In genomic region chr10:59447546-59447945, GRCm38 (mm10) we compare ENCODE assay signal across 17 mouse cellular contexts. TPM values are rescaled to one million over a fixed set of nuclear protein-coding genes. Genes with fewer than 3 reads are reported as not detected.
DNase-seq lines count a peak whose midpoint lies in the region; ATAC-seq and TF ChIP-seq lines count a peak whose summit lies in the region.
"Had no signal": no experiment of that assay in that cellular context is flagged by ENCODE, and none has a peak within 500 bp of the region (broad histone marks: within the 10 kb centered on the region; RNA-seq: fewer than 3 reads in every experiment).

No protein-coding gene starts in this region.

- H3K4me2 ChIP-seq in heart, embryonic 13.5 days: no peak overlapping the region
- H3K4me2 ChIP-seq in stomach, embryonic 15.5 days: no peak overlapping the region
- H3K4me2 ChIP-seq in stomach, postnatal 0 days (replicated peaks; ENCODE audit: low read depth): no peak overlapping the region
- H3K4me2 ChIP-seq: liver, embryonic 12.5 days; midbrain, embryonic 15.5 days had no signal

- intact Hi-C loops in left cerebral cortex, postnatal 10 days (cut with DNase I): no loop called here

- WGBS in heart, embryonic 13.5 days: 28% methylated on average over 9 of the region's 9 CpGs
- whole genome bisulfite sequencing in stomach, embryonic 15.5 days: 62% methylated on average over 9 of the region's 9 CpGs
- 64% methylated on average over 9 of the region's 9 CpGs for WGBS in stomach, postnatal 0 days

- DNase-seq in heart, adult 8-10 months (ENCODE audit: low spot score): no peak
- peak; percentile 37 for DNase-seq in left cerebral cortex, adult 11 months (ENCODE audit: low spot score)
- DNase-seq in left cerebral cortex, postnatal 10 days (ENCODE audit: extremely low spot score in 1 of 2, low spot score in 2 of 2): no peak
- no peak for DNase-seq in stomach, postnatal 0 days (ENCODE audit: low spot score)
- DNase-seq in ovary, postnatal 10 days (ENCODE audit: low spot score): no peak
- DNase-seq: adrenal gland, adult 8-10 months; cerebellum, postnatal 10 days had no signal

- no peak for TF ChIP-seq CTCF in stomach, postnatal 0 days (IDR thresholded peaks at IDR 0.05; ENCODE audit: low read depth)

- H3K9me3 ChIP-seq in heart, embryonic 13.5 days: no peaks in the 10 kb centered on the region
- no peaks in the 10 kb centered on the region for H3K9me3 ChIP-seq in stomach, embryonic 15.5 days
- no peaks in the 10 kb centered on the region for H3K9me3 ChIP-seq in stomach, postnatal 0 days (ENCODE audit: control insufficient read depth, low read length)
- H3K9me3 ChIP-seq: G1E; liver, embryonic 12.5 days; midbrain, embryonic 15.5 days had no signal

- H3K36me3 ChIP-seq in heart, embryonic 13.5 days: peaks cover 14% of the 10 kb centered on the region
- H3K36me3 ChIP-seq in stomach, embryonic 15.5 days: no peaks in the 10 kb centered on the region
- 0 out of 2 replicates have a peak, but pooled peaks cover 3% of the 10 kb centered on the region for H3K36me3 ChIP-seq in stomach, postnatal 0 days (ENCODE audit: control insufficient read depth, insufficient read depth, low read length)
- H3K36me3 ChIP-seq: liver, embryonic 12.5 days; midbrain, embryonic 15.5 days had no signal

- H3K4me3 ChIP-seq in heart, embryonic 13.5 days: no peak overlapping the region
- H3K4me3 ChIP-seq in stomach, embryonic 15.5 days (replicated peaks): no peak overlapping the region
- H3K4me3 ChIP-seq in stomach, postnatal 0 days (ENCODE audit: low read depth, low read length): no peak overlapping the region
- H3K4me3 ChIP-seq: liver, embryonic 12.5 days; midbrain, embryonic 15.5 days had no signal

- ATAC-seq in heart, embryonic 13.5 days (ENCODE audit: extremely low read depth, insufficient number of reproducible peaks, low FRiP score, low TSS enrichment): no peak
- no peak for ATAC-seq in stomach, embryonic 15.5 days (ENCODE audit: insufficient read depth, low FRiP score, low read depth)
- ATAC-seq in stomach, postnatal 0 days (ENCODE audit: low FRiP score, low TSS enrichment): no peak
- ATAC-seq: hindbrain, embryonic 16.5 days; liver, embryonic 12.5 days; midbrain, embryonic 15.5 days had no signal

- TF ChIP-seq EP300 in stomach, postnatal 0 days (optimal IDR thresholded peaks at IDR 0.05): no peak

- peak overlapping the region; percentile 63; the same call in 1 of the 2 replicates for H3K27ac ChIP-seq in heart, embryonic 13.5 days (replicated peaks)
- H3K27ac ChIP-seq in stomach, embryonic 15.5 days: 0 out of 2 replicates have a peak overlapping the region, but pooled peaks have one; percentile 3
- H3K27ac ChIP-seq in stomach, postnatal 0 days (replicated peaks): no peak overlapping the region
- H3K27ac ChIP-seq: liver, embryonic 12.5 days; macrophage; midbrain, embryonic 15.5 days had no signal

- H3K27me3 ChIP-seq in heart, embryonic 13.5 days (replicated peaks): no peaks in the 10 kb centered on the region
- no peaks in the 10 kb centered on the region for H3K27me3 ChIP-seq in stomach, embryonic 15.5 days (replicated peaks)
- H3K27me3 ChIP-seq in stomach, postnatal 0 days (ENCODE audit: control insufficient read depth, insufficient read depth, low read length): no peaks in the 10 kb centered on the region
- H3K27me3 ChIP-seq: liver, embryonic 12.5 days; midbrain, embryonic 15.5 days had no signal

- H3K9ac ChIP-seq in heart, embryonic 13.5 days: no peak overlapping the region
- no peak overlapping the region for H3K9ac ChIP-seq in stomach, embryonic 15.5 days
- no peak overlapping the region for H3K9ac ChIP-seq in stomach, postnatal 0 days (ENCODE audit: low read length)
- H3K9ac ChIP-seq: liver, embryonic 12.5 days; midbrain, embryonic 15.5 days had no signal

- H3K4me1 ChIP-seq in heart, embryonic 13.5 days: peaks cover 46% of the 10 kb centered on the region
- 0 out of 2 replicates have a peak, but pooled peaks cover 3% of the 10 kb centered on the region for H3K4me1 ChIP-seq in stomach, embryonic 15.5 days
- H3K4me1 ChIP-seq in stomach, postnatal 0 days (replicated peaks; ENCODE audit: control insufficient read depth, insufficient read depth): no peaks in the 10 kb centered on the region

RNA-seq across cellular contexts. Expression of gene Oit3, which starts 6.0 kb away (rescaled TPM):
- 5.4 and 5.6 TPM in 2 replicates for polyA plus RNA-seq in heart, embryonic 13.5 days (2015; fragmentation: Nextera tagmentation; extraction: Ambion mirVana)
- total RNA-seq in heart, adult 8-10 months (2022): under 1 TPM in 1 of 4 experiments, not detected in 3; 0.31 TPM
- total RNA-seq in left cerebral cortex, postnatal 10 days (2021): under 1 TPM in 1 of 2 experiments, not detected in 1; 0.20 TPM
- 2.6 and 3.3 TPM in 2 replicates for polyA plus RNA-seq in stomach, embryonic 15.5 days (2015; fragmentation: Nextera tagmentation; extraction: Ambion mirVana)
- 0.28 and 0.29 TPM in 2 replicates for polyA plus RNA-seq in stomach, postnatal 0 days (2015; fragmentation: Nextera tagmentation; extraction: Ambion mirVana)
- polyA plus RNA-seq: G1E had no signal

RNA-seq across cellular contexts. Expression of gene Pla2g12b, which starts 44.1 kb away (rescaled TPM):
- 1.1 and 2.1 TPM in 2 replicates for polyA plus RNA-seq in heart, embryonic 13.5 days (2015; fragmentation: Nextera tagmentation; extraction: Ambion mirVana)
- not detected for total RNA-seq in heart, adult 8-10 months (2022)
- not detected for total RNA-seq in left cerebral cortex, postnatal 10 days (2021)
- polyA plus RNA-seq in stomach, embryonic 15.5 days (2015; fragmentation: Nextera tagmentation; extraction: Ambion mirVana): 12.1 and 12.9 TPM in 2 replicates
- polyA plus RNA-seq in stomach, postnatal 0 days (2015; fragmentation: Nextera tagmentation; extraction: Ambion mirVana): 34.6 and 38.5 TPM in 2 replicates
- total RNA-seq: adrenal gland, adult 8-10 months; G1E; granulocyte monocyte progenitor cell, adult 5-6 weeks; layer of hippocampus, postnatal 25 days had no signal
- polyA plus RNA-seq: G1E; hindbrain, embryonic 16.5 days; macrophage; midbrain, embryonic 15.5 days; spleen, adult 2 months had no signal

RNA-seq across cellular contexts. Expression of gene Gm10273, which starts 52.1 kb away (rescaled TPM):
- 3.7 TPM in 1 of 2 replicates, not detected in the other for polyA plus RNA-seq in heart, embryonic 13.5 days (2015; fragmentation: Nextera tagmentation; extraction: Ambion mirVana)
- total RNA-seq in heart, adult 8-10 months (2022): 100 to 1,000 TPM; 109 to 153 (median 139) TPM
- 10 to 100 TPM; 43.2 to 57.6 TPM for total RNA-seq in left cerebral cortex, postnatal 10 days (2021)
- polyA plus RNA-seq in stomach, embryonic 15.5 days (2015; fragmentation: Nextera tagmentation; extraction: Ambion mirVana): 3.1 and 58.1 TPM in 2 replicates
- 1.4 and 3.6 TPM in 2 replicates for polyA plus RNA-seq in stomach, postnatal 0 days (2015; fragmentation: Nextera tagmentation; extraction: Ambion mirVana)
